Mouse (Mus musculus): ENCODE data around the gene Sars2. TPM values are rescaled to one million over a fixed set of nuclear protein-coding genes. Genes with fewer than 3 reads are reported as not detected.
A peak's percentile ranks its signal among the peaks of the same experiment; 100 is the strongest.

Sars2 gene
- polyA plus RNA-seq, 1 experiment from 2014 or later, result 30.8 TPM

DNA sequence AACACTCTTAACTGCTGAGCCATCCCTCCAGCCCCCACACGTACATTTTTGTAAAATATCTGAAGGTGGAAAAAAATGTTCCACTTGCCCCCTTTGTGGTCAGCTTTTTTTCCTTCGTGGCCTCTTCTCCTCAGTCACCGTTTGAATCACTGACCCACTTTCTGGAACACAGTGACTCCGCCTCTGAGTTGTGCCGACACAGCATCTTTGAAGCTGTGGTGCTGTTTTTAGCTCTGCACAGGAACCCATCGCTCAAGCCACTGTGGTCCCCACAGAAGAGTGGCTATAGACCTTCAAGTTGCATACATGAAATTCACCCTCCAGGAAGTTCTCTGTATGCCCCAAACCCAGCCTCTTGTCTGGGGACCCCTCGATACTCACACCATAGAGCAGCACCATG, 39.1 kb downstream of the Sars2 start:
- H3K9ac ChIP-seq, result no peak overlapping the region
- no peaks in the 10 kb centered on the region for H3K9me3 ChIP-seq
- H3K27ac ChIP-seq, result no peak overlapping the region; the same call in 1 of the 2 replicates
- H3K36me3 ChIP-seq, result peaks cover 57% of the 10 kb centered on the region
- H3K4me1 ChIP-seq, result peaks cover 14% of the 10 kb centered on the region
- no peak for ATAC-seq (ENCODE audit: insufficient number of reproducible peaks, insufficient read depth, low FRiP score, low TSS enrichment, low read depth)
- WGBS, result 75% methylated on average over 7 of the region's 7 CpGs
- no peak overlapping the region for H3K4me2 ChIP-seq
- H3K27me3 ChIP-seq, result no peaks in the 10 kb centered on the region
- H3K4me3 ChIP-seq, result no peak overlapping the region

DNA sequence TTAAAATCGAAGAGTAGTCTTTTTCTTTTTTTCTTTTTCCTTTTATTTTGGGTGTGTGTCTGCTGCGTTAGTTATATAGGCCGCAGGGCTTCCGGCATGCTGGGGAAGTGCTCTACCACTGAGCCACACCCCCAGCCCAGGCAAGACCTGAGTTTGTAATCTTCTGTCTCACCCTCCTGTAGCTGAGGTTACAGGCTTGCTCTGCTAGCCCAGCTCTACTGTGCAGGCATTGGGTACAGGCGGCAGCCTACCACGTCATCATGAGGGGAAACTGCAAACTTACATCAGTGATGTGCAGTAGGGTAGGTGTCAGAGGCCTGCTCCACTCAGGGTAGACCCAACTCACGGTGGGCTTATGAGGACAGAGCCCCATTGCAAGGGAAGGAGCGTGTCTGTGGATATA, 39.5 kb downstream of the Sars2 start:
- H3K4me1 ChIP-seq, result peaks cover 14% of the 10 kb centered on the region
- 84% methylated on average over 8 of the region's 8 CpGs for WGBS
- no peak for ATAC-seq (ENCODE audit: insufficient number of reproducible peaks, insufficient read depth, low FRiP score, low TSS enrichment, low read depth)
- H3K9ac ChIP-seq, result no peak overlapping the region
- H3K9me3 ChIP-seq, result no peaks in the 10 kb centered on the region
- H3K36me3 ChIP-seq, result peaks cover 56% of the 10 kb centered on the region
- H3K27ac ChIP-seq, result no peak overlapping the region; the same call in 1 of the 2 replicates
- no peak overlapping the region for H3K4me3 ChIP-seq
- H3K4me2 ChIP-seq, result no peak overlapping the region
- H3K27me3 ChIP-seq, result no peaks in the 10 kb centered on the region

DNA sequence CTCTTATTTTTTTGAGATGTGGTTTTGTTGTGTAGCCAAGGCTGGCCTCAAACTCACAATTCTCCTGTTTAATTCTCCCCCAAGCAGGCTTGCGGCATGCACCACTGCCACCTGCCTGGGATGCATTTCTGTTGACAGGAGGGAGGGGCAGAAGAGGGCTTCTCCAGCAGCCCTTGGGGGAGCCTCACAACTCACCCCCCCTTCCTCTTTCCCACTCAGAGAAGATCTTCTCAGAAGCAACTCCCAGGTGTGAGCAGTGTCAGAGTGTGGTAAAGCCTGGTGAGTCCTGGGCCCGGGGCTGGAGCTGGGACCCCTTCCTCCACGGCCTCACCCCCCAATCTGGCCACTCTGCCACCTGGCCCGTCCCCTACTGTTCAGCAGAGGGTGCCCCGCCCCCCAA, 43.4 kb downstream of the Sars2 start:
- ATAC-seq (ENCODE audit: insufficient number of reproducible peaks, insufficient read depth, low FRiP score, low TSS enrichment, low read depth), result no peak
- no peak overlapping the region for H3K4me3 ChIP-seq
- H3K9ac ChIP-seq, result no peak overlapping the region
- H3K27me3 ChIP-seq, result no peaks in the 10 kb centered on the region
- H3K9me3 ChIP-seq, result no peaks in the 10 kb centered on the region
- peaks cover 53% of the 10 kb centered on the region for H3K36me3 ChIP-seq
- no peak overlapping the region for H3K27ac ChIP-seq
- no peak overlapping the region for H3K4me2 ChIP-seq
- 76% methylated on average over 5 of the region's 5 CpGs for WGBS
- H3K4me1 ChIP-seq, result peaks cover 36% of the 10 kb centered on the region

DNA sequence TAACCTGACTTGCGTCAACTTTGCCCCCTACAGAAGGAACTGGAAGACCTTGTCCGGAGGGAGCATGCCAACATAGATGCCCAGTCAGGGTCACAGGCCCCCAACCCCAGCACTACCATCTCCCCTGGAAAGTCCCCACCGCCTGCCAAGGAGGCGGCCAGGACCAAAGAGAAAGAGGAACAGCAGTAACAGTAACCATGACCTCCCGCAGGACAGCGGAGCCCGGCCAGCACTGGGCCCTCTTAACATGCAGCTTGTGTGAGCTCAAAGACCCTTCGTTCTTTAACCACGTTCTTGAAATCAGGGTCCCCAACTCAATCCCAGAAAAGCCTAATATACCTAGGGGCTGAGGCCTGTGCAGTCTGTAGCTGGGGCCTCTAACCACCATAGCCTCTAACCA, 46.1 kb downstream of the Sars2 start:
- Histone ChIP-seq H3K36me3 (peaks cover 49% of the 10 kb centered on the region), H3K9me3 (no peaks in the 10 kb centered on the region), H3K4me3 (no peak overlapping the region), H3K27ac (peak overlapping the region; percentile 76; the same call in 1 of the 2 replicates), H3K9ac (no peak overlapping the region), H3K27me3 (no peaks in the 10 kb centered on the region), H3K4me1 (peaks cover 29% of the 10 kb centered on the region), H3K4me2 (no peak overlapping the region)
- no peak for ATAC-seq (ENCODE audit: insufficient number of reproducible peaks, insufficient read depth, low FRiP score, low TSS enrichment, low read depth)
- 88% methylated on average over 9 of the region's 9 CpGs for WGBS

DNA sequence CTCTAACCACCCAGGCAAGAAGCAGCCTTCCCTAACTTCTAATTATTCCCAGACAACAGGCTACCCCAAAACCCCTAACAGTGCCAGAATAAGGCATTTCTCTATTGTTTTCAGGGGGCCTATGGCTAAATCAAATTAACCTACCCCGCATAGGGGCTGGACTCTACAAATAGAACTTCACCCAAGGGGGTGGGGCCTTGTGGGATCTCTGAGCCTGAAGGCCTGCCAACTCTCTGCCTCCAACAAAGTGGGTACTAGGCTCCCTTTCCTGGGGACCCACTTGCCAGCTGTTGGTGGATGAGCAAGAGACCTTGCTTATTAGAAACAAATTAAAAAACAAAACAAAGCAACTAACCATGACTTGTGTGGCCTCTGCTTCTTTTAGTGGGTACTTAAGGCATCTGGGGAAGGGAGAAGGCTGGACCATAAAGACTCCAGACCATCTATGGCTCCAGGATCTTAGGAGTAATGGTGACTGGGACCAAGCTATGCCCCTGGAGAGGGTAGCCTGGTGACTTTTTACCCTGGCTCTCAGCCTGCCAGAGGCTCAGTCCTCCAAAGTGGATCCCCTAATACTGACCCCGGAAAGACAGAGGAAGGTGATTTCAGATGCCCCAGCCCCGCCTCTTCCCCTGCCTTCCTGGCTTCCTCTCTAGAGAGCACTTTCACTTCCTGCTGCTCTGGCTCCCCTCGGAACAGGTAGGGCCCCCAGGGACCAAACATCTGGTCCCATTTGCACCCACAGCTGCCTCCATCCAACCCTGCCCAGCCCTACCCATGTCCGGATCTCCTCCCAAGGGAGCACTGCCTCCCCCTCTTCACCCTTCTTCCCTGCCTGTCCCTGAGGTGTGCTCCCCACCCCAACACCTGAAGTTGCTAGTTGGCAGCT, 46.8 kb downstream of the Sars2 start, which contains the start of gene Rinl:
Gene Rinl, plus strand, starts transcription at position 663 of the 889 bp plus-strand sequence.
- Histone ChIP-seq H3K27ac (peak within 1 kb of the TSS; percentile 76), H3K4me1 (peaks cover 29% of the 10 kb centered on the region), H3K4me3 (no peak within 1 kb of the TSS), H3K4me2 (no peak within 1 kb of the TSS), H3K9me3 (no peaks in the 10 kb centered on the region), H3K36me3 (peaks cover 43% of the 10 kb centered on the region), H3K27me3 (no peaks in the 10 kb centered on the region), H3K9ac (no peak within 1 kb of the TSS; the same call in 1 of the 2 replicates)
- 53% methylated on average over 5 of the region's 5 CpGs for WGBS
- ATAC-seq (ENCODE audit: insufficient number of reproducible peaks, insufficient read depth, low FRiP score, low TSS enrichment, low read depth), result no peak

DNA sequence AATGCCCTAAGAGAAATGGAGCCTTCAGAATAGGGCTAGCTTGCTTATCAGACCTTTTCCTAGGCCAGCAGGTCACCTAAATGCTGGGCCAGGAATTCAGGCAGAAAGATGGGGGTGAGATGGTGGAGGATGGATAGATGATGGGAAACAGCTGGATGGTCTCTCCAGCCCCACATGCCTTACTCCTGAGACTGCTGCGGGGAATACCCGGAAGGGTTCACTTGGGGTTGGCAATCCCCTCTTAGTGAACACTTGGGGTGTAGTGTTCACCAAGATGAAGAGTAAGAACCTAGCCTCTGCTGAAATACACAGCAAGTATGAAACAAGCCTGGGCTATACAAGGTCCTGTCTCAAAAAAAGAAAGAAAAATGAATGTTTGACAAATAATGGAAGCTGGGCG, 47.4 kb downstream of the Sars2 start:
- H3K4me1 ChIP-seq, result peaks cover 29% of the 10 kb centered on the region
- 35% methylated on average over 3 of the region's 3 CpGs for WGBS
- peak overlapping the region; percentile 76 for H3K27ac ChIP-seq
- peaks cover 37% of the 10 kb centered on the region for H3K36me3 ChIP-seq
- no peak for ATAC-seq (ENCODE audit: insufficient number of reproducible peaks, insufficient read depth, low FRiP score, low TSS enrichment, low read depth)
- H3K4me2 ChIP-seq, result no peak overlapping the region
- H3K9me3 ChIP-seq, result no peaks in the 10 kb centered on the region
- no peak overlapping the region for H3K9ac ChIP-seq
- H3K4me3 ChIP-seq, result no peak overlapping the region
- no peaks in the 10 kb centered on the region for H3K27me3 ChIP-seq

DNA sequence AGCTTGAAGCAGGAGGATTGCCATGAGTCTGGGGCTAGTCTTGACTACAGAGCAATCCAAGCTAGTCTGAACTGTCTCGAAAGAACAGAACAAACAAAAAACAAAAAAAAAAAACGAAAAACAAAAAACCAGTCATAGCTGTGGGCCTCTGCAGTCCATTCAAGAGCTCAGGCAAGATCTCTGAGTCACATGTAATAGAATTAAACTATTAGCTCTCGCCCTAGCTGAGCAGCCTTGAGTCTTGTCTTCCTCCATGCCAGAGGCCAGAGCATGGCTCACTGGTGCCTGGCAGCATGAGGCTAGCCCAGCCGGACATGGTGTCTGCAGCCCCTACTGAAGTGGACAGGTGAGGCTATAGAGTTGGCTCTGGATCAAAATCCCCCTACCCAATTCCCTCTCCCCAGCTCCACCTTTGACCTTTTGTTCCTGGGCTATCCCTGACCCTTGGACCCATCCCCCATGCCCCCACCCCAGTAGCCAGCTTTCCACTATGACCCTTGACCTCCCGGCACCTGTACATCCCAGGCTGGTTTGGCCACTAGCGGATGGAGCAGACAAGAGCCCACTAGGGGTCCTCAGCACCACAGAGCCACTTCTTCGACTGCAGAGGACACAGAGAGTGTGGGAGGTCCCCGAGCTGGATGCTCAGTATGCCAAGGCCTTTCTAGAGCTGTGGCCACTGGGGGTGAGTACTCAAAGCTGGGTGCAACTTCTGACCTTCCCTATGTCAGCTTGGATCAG, 48.4 kb downstream of the Sars2 start:
- no peak for ATAC-seq (ENCODE audit: insufficient number of reproducible peaks, insufficient read depth, low FRiP score, low TSS enrichment, low read depth)
- H3K4me1 ChIP-seq, result peaks cover 29% of the 10 kb centered on the region
- H3K9me3 ChIP-seq, result no peaks in the 10 kb centered on the region
- no peak overlapping the region for H3K4me2 ChIP-seq
- peaks cover 27% of the 10 kb centered on the region for H3K36me3 ChIP-seq
- H3K9ac ChIP-seq, result no peak overlapping the region
- no peaks in the 10 kb centered on the region for H3K27me3 ChIP-seq
- H3K4me3 ChIP-seq, result no peak overlapping the region
- H3K27ac ChIP-seq, result peak overlapping the region; percentile 76
- 44% methylated on average over 8 of the region's 8 CpGs for WGBS

DNA sequence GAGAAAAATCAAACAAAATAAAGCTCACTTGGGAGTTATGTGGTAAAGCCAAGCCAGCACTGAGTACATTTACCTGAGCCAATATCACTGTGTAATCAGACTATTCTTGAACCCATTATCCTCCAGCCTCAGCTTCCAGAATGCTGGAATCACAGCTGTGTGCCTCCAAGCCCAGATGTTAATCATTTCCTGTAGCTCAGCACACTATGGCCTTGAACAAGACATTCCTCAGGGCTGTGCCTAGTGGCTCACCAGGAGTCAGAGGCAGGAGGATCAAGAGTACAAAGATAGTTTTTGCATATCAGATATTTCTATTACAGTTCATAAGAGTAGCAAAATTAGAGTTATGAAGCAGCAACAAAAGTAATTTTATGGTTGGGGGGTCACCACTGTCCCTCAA, 49.9 kb downstream of the Sars2 start:
- Histone ChIP-seq H3K27me3 (no peaks in the 10 kb centered on the region), H3K4me3 (no peak overlapping the region), H3K4me2 (no peak overlapping the region), H3K9ac (no peak overlapping the region), H3K36me3 (peaks cover 14% of the 10 kb centered on the region), H3K4me1 (peaks cover 33% of the 10 kb centered on the region), H3K9me3 (no peaks in the 10 kb centered on the region), H3K27ac (no peak overlapping the region)
- no peak for ATAC-seq (ENCODE audit: insufficient number of reproducible peaks, insufficient read depth, low FRiP score, low TSS enrichment, low read depth)

DNA sequence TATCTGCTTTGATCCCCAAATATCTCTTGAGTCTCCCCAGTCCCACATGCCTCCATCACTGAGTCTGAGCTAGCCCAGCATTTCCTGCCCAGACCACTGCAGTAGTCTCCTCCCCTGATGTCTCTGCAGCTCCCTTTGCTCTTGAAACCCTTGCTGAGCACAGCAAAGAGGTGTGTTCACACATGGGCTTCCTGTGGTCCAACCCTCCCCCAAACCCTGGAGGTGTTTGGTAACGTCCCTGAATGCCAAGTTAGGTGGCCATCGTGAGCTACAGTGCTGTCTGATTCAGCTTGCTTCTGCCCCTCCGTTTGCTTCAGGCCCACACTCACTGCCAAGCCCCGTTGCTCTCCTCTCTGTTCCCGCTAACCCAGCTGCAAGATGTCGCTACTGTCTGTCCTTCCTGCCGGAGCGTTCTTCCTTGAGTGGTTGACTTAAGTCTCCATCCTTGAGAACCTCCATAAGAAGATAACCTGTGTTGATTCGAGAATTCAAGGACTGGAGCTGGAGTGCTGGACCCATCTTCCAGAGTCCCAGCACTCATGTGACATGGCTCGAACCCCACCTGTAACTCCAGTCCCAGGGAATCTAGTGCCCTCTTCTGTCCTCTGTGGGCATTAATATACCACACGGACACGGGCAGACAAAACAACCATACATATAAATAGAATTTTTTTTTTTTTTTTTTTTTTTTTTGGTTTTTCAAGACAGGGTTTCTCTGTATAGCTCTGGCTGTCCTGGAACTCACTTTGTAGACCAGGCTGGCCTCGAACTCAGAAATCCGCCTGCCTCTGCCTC, 50.8 kb downstream of the Sars2 start:
- Histone ChIP-seq H3K4me3 (no peak overlapping the region), H3K4me2 (no peak overlapping the region), H3K36me3 (peaks cover 5% of the 10 kb centered on the region), H3K9ac (no peak overlapping the region), H3K27me3 (no peaks in the 10 kb centered on the region), H3K9me3 (no peaks in the 10 kb centered on the region), H3K27ac (no peak overlapping the region), H3K4me1 (peaks cover 36% of the 10 kb centered on the region)
- no peak for ATAC-seq (ENCODE audit: insufficient number of reproducible peaks, insufficient read depth, low FRiP score, low TSS enrichment, low read depth)
- WGBS, result 84% methylated on average over 14 of the region's 14 CpGs

DNA sequence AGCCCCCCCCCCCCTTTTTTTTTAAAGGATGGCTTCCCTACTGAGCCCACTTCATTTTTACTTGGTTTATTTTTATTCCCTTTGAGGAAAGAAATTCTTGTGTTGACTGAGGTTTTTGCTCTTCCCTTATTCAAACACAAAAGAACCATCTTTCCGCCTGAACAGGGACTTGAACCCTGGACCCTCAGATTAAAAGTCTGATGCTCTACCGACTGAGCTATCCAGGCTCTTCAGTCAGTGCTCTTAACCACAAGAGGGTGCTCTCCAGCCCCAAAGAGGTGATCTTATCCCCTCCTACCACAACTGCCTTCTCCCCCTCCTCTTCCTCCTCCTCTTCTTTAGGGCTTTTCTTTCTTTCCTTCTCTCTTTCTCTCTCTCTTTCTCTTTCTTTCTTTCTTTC, 52.0 kb downstream of the Sars2 start:
- no peak overlapping the region for H3K9ac ChIP-seq
- no peaks in the 10 kb centered on the region for H3K27me3 ChIP-seq
- WGBS, result 30% methylated on average over 2 of the region's 2 CpGs

DNA sequence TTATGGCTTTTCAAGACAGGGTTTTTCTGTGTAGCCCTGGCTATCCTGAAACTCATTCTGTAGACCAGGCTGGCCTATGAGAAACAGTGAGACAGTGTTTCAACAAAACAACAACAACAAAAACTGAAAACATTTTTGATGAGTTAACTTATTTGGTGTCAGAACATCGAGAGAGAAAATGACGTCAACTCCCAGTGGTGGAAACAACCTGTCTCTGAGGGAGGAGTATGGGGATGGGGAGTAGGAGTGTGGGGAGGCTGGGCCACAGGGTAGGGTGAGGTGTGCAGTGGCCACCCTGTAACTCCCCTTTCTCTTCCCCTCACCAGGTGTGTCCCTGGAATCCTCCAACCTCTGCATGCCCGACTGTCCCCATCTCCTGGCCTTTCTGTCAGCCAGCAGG, 52.7 kb downstream of the Sars2 start:
- ATAC-seq (ENCODE audit: insufficient number of reproducible peaks, insufficient read depth, low FRiP score, low TSS enrichment, low read depth), result no peak
- H3K4me3 ChIP-seq, result no peak overlapping the region
- no peaks in the 10 kb centered on the region for H3K9me3 ChIP-seq
- WGBS, result 82% methylated on average over 3 of the region's 3 CpGs
- no peaks in the 10 kb centered on the region for H3K27me3 ChIP-seq
- H3K9ac ChIP-seq, result no peak overlapping the region
- peaks cover 19% of the 10 kb centered on the region for H3K4me1 ChIP-seq
- no peaks in the 10 kb centered on the region for H3K36me3 ChIP-seq
- no peak overlapping the region for H3K27ac ChIP-seq
- no peak overlapping the region for H3K4me2 ChIP-seq

More for the DNA sequence above, 52.0 kb downstream of the Sars2 start:
- Histone ChIP-seq H3K4me1 (peaks cover 26% of the 10 kb centered on the region), H3K4me3 (no peak overlapping the region), H3K9me3 (no peaks in the 10 kb centered on the region), H3K4me2 (no peak overlapping the region), H3K27ac (no peak overlapping the region), H3K36me3 (no peaks in the 10 kb centered on the region)
- ATAC-seq (ENCODE audit: insufficient number of reproducible peaks, insufficient read depth, low FRiP score, low TSS enrichment, low read depth), result no peak

All from embryonic facial prominence, embryonic 13.5 days (tissue).